Mouse (Mus musculus) Patski (cell line): ENCODE data around the gene Gm8257. TPM values are rescaled to one million over a fixed set of nuclear protein-coding genes. Genes with fewer than 3 reads are reported as not detected.
"Not testable (repeated sequence)": the region's sequence is repeated elsewhere in the genome, so short reads cannot be mapped to it uniquely, and the experiment has no call there.

ENCODE experiments used
- ATAC-seq: fragments of 100-300 bp; one replicate; pipeline ENCODE4 v1.8.0; 2021
- CTCF ChIA-PET: fragments of 350-600 bp; sonication (Branson Sonifier 250); formaldehyde crosslinking; loops from one replicate; lab custom pipeline; 2022; ENCODE audit warnings: inconsistent platforms; lab: Charles Lee
- POLR2A ChIA-PET: fragments of 350-600 bp; sonication (Branson Sonifier 250); formaldehyde crosslinking; loops from one replicate; lab custom pipeline; 2022; ENCODE audit warnings: antibody characterized with exemption, inconsistent platforms; lab: Charles Lee
- DNase-seq: peaks from one replicate; pipeline ENCODE4 v3.0.0-alpha.2; 2011; ENCODE audit warnings: low read depth, low spot score
- H3K27me3 ChIP-seq: fragments of 371-371 bp; one replicate; pipeline ENCODE4 v1.5.1; 2021
- CTCF ChIP-seq: fragments of 100-300 bp; IDR thresholded peaks from one replicate; pipeline ENCODE4 v1.5.1; 2021
- in situ Hi-C: fragments of 300-500 bp; cut with MboI; formaldehyde crosslinking; loops from 3 replicates; pipeline ENCODE4 v1.11.1; 2018; ENCODE audit warnings: low pct_unique_long_range_greater_than_20kb, mixed read lengths
- polyA plus RNA-seq: library from polyadenylated mRNA; unstranded; gene quantifications from one replicate; pipeline ENCODE4 v1.2.3, GENCODE M21; 2021

Gene Gm8257
- not detected for polyA plus RNA-seq

DNA sequence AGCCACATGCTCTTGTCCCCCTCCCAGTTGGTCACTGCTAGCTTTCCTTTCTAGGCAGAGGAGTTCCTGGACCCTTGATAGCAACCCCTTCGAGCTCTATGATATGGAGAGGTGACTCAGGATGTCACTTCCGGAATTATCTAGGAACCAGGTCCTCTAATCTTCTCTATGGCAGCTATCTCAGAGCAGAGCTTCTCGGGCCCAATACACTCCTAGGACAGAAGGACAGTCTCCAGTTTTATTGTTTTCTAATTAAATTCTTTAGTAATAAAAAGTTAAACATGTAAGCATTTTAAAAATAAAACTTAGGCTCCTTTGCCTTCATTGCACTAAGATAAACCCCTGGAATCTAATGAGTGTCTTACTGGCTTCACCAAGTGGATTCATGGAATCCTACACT lies at the start of gene Gm8257:
Gene Gm8257, minus strand, starts transcription at position 101 of the 400 bp plus-strand sequence.
- DNase-seq, ATAC-seq, H3K27me3 ChIP-seq, POLR2A ChIA-PET, in situ Hi-C loops, CTCF ChIA-PET: not testable (repeated sequence)

DNA sequence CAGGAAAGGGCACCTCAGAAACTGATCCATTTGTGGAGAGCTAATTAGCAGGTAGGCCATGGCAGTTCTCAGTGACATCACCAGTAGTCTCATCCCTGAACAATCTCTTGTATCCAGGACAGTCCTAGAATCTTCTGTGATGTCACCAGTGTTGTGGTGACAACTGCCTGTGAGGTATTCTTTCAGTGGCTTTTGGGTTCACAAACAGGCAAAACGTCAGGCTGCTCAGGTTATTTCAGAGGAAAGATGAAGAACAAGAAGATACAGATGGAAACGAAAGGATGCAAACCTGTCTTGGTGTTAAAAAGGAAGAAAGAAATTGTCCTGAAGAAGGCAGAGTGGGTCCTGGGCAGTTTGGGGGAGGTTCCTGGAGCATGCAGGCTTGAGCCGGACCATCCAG lies 44.0 kb upstream of the Gm8257 start, which contains the start of gene Gm8267:
Gene Gm8267, minus strand, starts transcription at position 101 of the 400 bp plus-strand sequence.
- DNase-seq (no peak), ATAC-seq (no peak)
- in situ Hi-C loops, result no loop called here
- peaks cover 4% of the 10 kb centered on the region for H3K27me3 ChIP-seq
- ChIA-PET POLR2A (no interaction called here), CTCF (no interaction called here)
- no peak for TF ChIP-seq CTCF

DNA sequence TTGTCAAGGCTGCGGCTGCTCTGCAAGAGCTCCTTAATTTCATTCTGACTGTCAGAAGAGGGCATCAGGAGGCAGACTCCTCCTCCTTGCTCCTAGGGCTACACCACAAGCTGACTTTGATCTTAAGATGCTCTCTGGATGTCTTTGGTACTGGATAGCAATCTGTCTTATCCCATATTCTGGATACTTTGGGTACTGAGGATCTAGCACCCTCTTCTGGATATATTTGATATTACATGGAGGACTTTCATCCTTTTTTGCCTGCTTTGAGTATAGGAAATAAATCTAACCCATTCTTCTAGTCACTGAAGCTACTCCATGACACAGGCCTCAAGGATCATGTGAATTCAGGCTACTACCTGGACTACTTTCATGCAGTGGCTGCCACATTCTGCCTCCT lies 36.5 kb upstream of the Gm8257 start:
- CTCF ChIA-PET, DNase-seq, POLR2A ChIA-PET, ATAC-seq, H3K27me3 ChIP-seq, in situ Hi-C loops: not testable (repeated sequence)
- TF ChIP-seq CTCF, result peak; percentile 38

GRCm38 (mm10) chr14:44730711-44731110 lies 24.5 kb upstream of the Gm8257 start:
- not testable (repeated sequence) for ATAC-seq

GRCm38 (mm10) chr14:44627737-44628136 lies 78.5 kb downstream of the Gm8257 start, which contains the start of gene Gm5624:
Gm5624 (minus strand) TSS chr14:44627938.
- in situ Hi-C loops, DNase-seq, ATAC-seq, POLR2A ChIA-PET, CTCF ChIA-PET, H3K27me3 ChIP-seq: not testable (repeated sequence)

More at GRCm38 (mm10) chr14:44730711-44731110, 24.5 kb upstream of the Gm8257 start:
- in situ Hi-C loops, CTCF ChIA-PET, POLR2A ChIA-PET, DNase-seq, H3K27me3 ChIP-seq: not testable (repeated sequence)

Other genes with a start within 250 kb of the Gm8257 start
- not detected for gene BC061237, start 214.0 kb downstream of the Gm8257 start, polyA plus RNA-seq
- not detected for gene Gm17093, start 188.2 kb downstream of the Gm8257 start, polyA plus RNA-seq
- gene Gm8247, start 123.3 kb downstream of the Gm8257 start, polyA plus RNA-seq, result not detected
- not detected for gene Gm5624, start 78.5 kb downstream of the Gm8257 start, polyA plus RNA-seq
- not detected for gene Gm8267, start 43.9 kb upstream of the Gm8257 start, polyA plus RNA-seq
- not detected for gene Ptgdr, start 152.9 kb upstream of the Gm8257 start, polyA plus RNA-seq